Mouse (Mus musculus) fat pad, adult 2 months (tissue): ENCODE measurements around the gene Golm1.

ENCODE experiments used
- DNase-seq: peaks from one replicate; pipeline ENCODE4 v3.0.0-alpha.2; 2011; ENCODE audit warnings: low read depth, low spot score; ENCODE audit errors: extremely low read depth

The Golm1 gene

GRCm38 (mm10) chr13:59676316-59677229 is 962 bp upstream of the Golm1 start:
- DNase-seq = no peak

DNA sequence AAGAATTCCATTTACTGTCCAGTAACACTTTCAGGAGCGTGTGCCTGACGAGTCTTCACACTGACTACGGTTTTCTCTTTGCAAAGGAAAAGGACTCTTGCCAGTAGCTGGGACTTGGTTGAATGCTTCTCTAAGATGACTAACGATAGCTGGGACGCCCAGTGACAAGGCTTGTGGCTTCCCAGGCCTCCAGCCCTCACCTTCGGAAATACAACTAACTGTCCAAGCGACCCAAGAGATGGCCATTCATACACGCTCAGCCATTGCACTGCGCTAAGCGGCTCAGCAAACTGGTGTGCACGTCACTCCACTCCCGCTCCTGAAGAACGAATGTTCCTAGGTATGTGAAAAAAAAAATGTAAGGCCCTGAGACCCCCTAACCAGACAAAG is 855 bp downstream of the Golm1 start:
- DNase-seq = no peak

GRCm38 (mm10) chr13:59674215-59674614 is 1.4 kb downstream of the Golm1 start:
- DNase-seq = no peak

DNA sequence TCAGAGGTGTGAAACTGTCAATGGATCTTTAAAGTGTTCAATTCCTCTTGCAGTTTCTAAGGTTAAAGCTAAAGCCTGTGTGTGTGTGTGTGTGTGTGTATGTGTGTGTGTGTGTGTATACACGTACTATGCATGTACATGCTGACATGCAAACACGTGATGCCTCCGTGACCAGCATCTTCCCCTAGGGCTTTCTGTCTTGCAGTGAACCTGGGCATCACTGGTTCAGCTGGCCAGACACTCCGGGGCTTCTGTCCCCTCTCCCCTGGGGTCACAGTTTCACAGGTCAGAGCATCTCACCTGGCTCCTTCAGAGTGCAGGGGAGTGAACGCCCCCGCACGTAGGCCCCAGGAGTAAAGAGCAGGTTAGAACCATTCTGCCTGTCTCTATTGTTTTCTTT is 2.0 kb downstream of the Golm1 start:
- DNase-seq = no peak

DNA sequence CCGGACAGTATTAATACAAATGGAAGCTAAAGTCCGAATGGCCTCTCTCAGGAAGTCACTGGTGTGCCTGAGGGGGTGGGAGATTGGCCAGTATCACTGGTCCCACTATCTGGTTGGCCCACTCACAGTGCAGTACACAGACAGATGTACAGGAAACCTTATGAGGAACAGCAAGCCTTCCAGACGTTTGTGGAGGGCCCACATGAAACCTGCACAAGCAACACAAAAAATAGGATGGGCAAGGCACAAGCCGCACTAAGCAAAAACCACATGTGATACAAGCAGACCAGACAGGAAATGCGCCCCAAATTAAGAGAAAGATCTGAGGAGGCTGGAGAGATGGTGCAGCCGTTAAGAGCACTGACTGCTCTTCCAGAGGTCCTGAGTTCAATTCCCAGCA is 3.4 kb downstream of the Golm1 start:
- no peak for DNase-seq

GRCm38 (mm10) chr13:59671521-59671920 is 4.1 kb downstream of the Golm1 start:
- no peak for DNase-seq

DNA sequence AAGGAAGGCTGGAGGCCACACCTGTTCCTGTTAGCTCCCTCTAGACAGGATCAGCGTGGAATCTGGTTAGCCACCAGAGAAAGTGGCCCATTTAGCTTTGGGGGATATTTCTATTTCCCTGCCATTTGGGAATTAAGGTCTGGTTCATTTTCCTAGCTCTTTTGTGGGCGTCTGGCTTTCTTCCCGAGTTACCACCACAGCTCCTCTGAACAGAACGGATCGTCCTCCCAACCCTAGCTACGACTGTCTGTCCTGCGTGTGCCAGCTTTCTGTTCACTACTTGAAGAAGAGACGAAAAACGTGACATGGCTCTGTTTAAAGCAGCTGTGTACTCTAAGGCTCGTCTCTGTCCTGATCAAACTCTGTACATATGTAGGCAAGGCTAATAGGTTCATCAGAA is 5.7 kb downstream of the Golm1 start:
- no peak for DNase-seq

DNA sequence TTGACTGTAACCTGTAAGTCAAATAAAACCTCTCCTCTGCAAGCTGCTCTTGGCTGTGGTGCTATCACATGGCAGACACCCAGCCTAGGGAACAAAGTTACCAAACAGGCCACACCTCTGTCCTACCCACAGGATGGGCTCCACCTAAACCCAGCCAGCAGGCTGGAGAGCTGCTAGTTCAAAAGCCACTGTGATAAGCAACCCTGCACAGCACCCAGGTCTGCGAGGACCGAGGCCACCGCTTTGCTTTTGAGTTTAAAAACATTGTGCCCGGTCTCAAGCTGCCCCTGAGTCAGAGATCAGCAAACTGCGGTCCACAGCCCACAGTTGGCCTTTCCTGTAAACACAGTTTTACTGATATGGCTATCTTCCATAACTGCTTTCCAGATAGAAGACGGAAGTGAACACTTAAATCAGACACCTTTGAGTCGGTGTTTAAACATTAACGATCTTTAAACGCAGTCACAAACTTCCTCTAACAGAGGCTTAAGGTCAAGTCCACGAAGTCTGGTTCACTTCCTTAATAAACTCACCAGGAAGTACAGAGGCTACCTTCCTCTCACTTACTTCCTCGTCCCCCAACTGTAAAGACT is 7.0 kb downstream of the Golm1 start:
- DNase-seq = no peak

DNA sequence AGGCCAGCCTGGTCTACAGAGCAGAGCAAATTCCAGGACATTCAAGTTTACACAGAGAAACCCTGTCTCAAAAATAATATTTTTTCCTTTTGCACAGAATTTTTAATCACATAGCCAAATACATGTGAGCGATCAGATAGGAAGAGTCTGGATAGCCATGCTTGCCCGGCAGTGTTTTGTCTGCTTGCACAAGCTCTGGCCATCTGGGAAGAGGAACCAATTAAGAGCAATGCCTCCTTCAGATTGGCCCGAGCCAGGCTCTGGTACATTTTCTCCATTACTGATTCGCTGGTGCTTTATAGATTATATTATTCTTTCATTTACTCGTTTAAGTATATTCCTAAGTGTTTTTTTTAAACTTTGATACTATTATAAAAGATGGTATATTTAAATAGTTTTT is 7.8 kb downstream of the Golm1 start:
- DNase-seq = no peak

- no peak for DNase-seq
Observed at GRCm38 (mm10) chr13:59663939-59664712, 11.5 kb downstream of the Golm1 start.

GRCm38 (mm10) chr13:59661966-59662365 is 13.6 kb downstream of the Golm1 start:
- no peak for DNase-seq

GRCm38 (mm10) chr13:59661387-59661786 is 14.2 kb downstream of the Golm1 start:
- DNase-seq = no peak

- no peak for DNase-seq
Observed at GRCm38 (mm10) chr13:59660371-59660770, 15.2 kb downstream of the Golm1 start.

DNA sequence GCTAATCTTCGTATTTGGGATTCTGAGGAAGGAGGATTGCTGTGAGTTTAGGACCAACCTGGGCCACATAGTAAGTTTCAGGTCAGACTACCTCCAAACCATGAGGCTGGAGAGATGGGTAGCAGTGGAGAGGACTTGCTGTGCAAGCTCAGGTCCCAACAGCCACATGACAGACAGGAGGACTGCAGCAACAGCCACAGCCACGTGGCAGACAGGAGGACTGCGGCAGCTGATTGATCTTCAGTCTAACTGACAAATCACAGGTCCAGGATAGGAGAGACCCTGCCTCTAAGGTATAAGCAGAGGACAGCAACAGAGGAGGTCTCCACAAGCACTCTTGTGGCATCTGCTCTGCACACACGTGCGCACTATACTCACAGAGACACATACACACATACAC is 17.8 kb downstream of the Golm1 start:
- no peak for DNase-seq

GRCm38 (mm10) chr13:59656975-59657388 is 18.6 kb downstream of the Golm1 start:
- no peak for DNase-seq

GRCm38 (mm10) chr13:59656316-59656832 is 19.2 kb downstream of the Golm1 start:
- no peak for DNase-seq

DNA sequence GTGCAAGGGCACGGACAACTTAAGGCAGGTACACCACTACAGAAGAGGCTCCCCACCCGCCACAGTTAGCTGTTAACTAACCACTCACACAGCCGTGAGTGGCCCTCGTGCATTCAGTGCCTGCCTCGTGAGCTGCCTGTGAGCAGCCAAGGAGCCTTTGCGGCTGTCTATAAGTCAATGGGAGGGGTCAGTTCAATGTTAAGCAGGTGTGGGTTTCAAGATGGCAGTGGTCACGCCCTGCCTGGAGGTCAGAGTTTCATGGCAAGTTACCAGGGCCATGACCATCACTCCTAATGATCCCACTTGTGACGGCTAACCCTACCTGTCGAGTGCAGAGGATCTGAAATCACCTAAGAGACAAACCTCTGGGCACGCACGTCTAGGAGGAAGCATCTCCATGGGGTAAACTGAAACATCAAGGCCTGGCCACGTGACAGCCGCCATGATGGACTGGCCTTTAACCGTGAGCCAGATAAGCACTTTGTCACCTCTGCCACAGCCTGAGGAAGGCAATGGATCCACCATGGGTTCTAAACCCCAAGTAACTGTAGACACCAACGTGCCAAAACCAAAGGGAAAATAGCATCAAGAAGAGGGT is 19.8 kb downstream of the Golm1 start:
- no peak for DNase-seq

DNA sequence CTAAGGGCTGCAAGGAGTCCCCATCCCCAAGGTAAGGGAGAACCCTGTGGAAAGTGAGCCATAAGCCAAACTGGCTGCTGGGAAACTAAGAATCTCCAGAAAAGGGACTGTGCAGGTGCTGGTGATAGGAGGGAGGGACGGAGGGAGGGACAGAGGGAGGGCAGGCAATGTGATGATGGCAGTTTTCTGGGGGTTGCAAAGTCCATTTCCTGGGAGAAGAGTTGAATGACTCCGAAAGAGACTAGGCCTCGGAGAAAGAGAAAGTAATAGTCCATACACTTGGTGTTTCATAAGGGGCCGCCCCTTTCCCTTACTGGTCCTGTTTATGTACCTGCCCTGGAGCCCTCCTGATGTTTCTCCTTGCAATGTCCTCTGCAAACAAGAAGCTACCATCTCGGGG is 21.1 kb downstream of the Golm1 start:
- DNase-seq = no peak

- no peak for DNase-seq
Observed at GRCm38 (mm10) chr13:59653136-59653535, 22.5 kb downstream of the Golm1 start.

DNA sequence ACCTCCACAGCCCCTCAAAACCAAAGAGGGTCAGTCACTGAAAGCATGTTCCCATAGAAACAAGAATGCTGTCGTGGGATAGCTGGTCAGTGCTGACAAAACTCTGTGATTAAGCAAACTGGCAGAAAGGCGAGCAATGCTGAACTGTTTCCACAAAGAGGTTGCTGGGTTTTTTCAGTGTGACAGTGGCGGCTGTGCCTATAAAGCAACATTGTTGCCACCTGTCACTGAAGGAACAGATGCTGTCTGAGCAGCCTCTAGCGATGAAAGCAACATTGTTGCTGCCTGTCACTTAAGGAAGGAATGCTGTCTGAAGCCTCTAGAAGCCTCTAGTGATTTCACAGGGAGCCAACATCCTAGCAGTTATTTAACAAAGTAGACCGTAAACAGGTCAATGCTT is 23.0 kb downstream of the Golm1 start:
- DNase-seq = no peak

GRCm38 (mm10) chr13:59649781-59650180 is 25.8 kb downstream of the Golm1 start:
- DNase-seq = no peak
